Mouse (Mus musculus) heart, postnatal 0 days (tissue): ENCODE measurements around the gene Leng1.

Source experiments
- CTCF ChIP-seq: IDR thresholded peaks from 2 replicates; pipeline ENCODE4 v1.5.1; 2016; ENCODE audit warnings: antibody characterized with exemption, control low read depth, low read depth
- EP300 ChIP-seq: IDR thresholded peaks from 2 replicates; pipeline ENCODE4 v1.6.1; 2016; ENCODE audit warnings: antibody characterized with exemption, low read depth

- TF ChIP-seq CTCF (no peak), EP300 (no peak)
Observed at GRCm38 (mm10) chr7:3683908-3684550, 18.4 kb upstream of the Leng1 start.
